Mouse (Mus musculus) lung, embryonic 15.5 days (tissue): ENCODE measurements around the gene Cpne2. TPM values are rescaled to one million over a fixed set of nuclear protein-coding genes. Genes with fewer than 3 reads are reported as not detected.

Source experiments
- ATAC-seq: fragments of 200-750 bp; cut with Nextera tagmentation; 2 replicates; pipeline ENCODE4 v1.8.0; 2017; ENCODE audit warnings: moderate number of reproducible peaks, borderline replicate concordance; ENCODE audit not compliant: low FRiP score, low TSS enrichment; ENCODE audit errors: extremely low read depth
- H3K27ac ChIP-seq: fragments of 300-500 bp; sonication (generic); 2 replicates; pipeline ENCODE4 v1.5.1; 2015; ENCODE audit warnings: moderate library complexity, mild to moderate bottlenecking, inconsistent platforms
- H3K27me3 ChIP-seq: fragments of 300-500 bp; sonication (generic); 2 replicates; pipeline ENCODE4 v1.6.1; 2015; ENCODE audit warnings: inconsistent platforms
- H3K36me3 ChIP-seq: fragments of 300-500 bp; sonication (generic); 2 replicates; pipeline ENCODE4 v1.6.1; 2015; ENCODE audit warnings: inconsistent platforms
- H3K4me1 ChIP-seq: fragments of 300-500 bp; sonication (generic); 2 replicates; pipeline ENCODE4 v1.6.1; 2015; ENCODE audit warnings: inconsistent platforms
- H3K4me2 ChIP-seq: fragments of 300-500 bp; sonication (generic); 2 replicates; pipeline ENCODE4 v1.6.1; 2015; ENCODE audit warnings: inconsistent platforms, mild to moderate bottlenecking, moderate library complexity
- H3K4me3 ChIP-seq: fragments of 300-500 bp; sonication (generic); 2 replicates; pipeline ENCODE4 v1.5.1; 2015; ENCODE audit warnings: mild to moderate bottlenecking, inconsistent platforms
- H3K9ac ChIP-seq: fragments of 300-500 bp; sonication (generic); 2 replicates; pipeline ENCODE4 v1.6.1; 2015; ENCODE audit warnings: inconsistent platforms
- H3K9me3 ChIP-seq: fragments of 300-500 bp; sonication (generic); 2 replicates; pipeline ENCODE4 v1.6.1; 2016; ENCODE audit warnings: inconsistent platforms
- WGBS: fragments of 180-500 bp; shearing (Covaris S2); methylation state at CpG from one replicate; pipeline ENCODE4 v1.1.7; 2015; 5-methylcytosine and 5-hydroxymethylcytosine counted together
- polyA plus RNA-seq: library from polyadenylated mRNA; unstranded; fragments of >200 nt; fragmentation: Nextera tagmentation; extraction: Ambion mirVana; gene quantifications from 2 replicates; pipeline ENCODE4 v1.2.1, GENCODE M21; 2015

The Cpne2 gene
- polyA plus RNA-seq, 1 experiment from 2014 or later: 10.3 TPM

DNA sequence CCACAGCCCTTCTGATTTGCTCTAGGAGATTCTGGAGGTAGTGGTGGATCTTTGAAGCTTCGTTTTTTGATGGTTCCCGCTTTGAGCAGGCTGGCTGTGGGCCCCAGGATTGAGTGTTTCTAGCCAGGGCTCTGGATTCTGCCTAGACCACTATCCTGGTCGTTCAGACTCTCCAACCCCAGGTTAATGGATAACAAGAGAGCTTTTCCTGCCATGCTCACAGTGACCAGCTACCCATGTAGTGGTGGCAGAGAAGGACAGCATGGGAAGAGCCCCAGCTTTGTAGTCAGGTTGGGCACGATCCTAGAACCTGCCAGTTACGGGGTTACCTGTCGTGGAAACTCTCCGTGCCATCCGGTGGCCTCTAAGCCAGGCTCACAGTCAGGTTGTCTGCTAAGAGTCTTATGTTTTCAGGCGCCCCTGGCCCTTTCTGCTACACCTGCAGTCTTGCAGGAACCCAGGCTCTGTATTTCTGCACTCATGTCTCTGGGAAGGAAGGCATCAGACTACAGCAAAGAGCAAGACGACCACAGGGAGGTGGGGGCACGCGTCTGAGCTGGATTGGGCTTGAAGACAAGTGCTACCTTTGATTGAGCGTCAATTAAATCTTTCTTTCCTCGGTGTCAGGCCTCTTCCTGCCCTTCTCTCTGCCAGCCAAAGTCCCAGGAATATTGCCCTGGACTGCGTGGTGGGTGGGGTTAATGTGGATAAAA is 33.8 kb downstream of the Cpne2 start:
- H3K36me3 ChIP-seq: 0 out of 2 replicates have a peak, but pooled peaks cover 3% of the 10 kb centered on the region
- H3K27me3 ChIP-seq: no peaks in the 10 kb centered on the region
- no peak overlapping the region for H3K27ac ChIP-seq
- no peaks in the 10 kb centered on the region for H3K9me3 ChIP-seq
- no peak for ATAC-seq
- no peak overlapping the region for H3K4me3 ChIP-seq
- no peak overlapping the region for H3K4me2 ChIP-seq
- H3K4me1 ChIP-seq: peaks cover 3% of the 10 kb centered on the region; the same call in 1 of the 2 replicates
- 49% methylated on average over 15 of the region's 15 CpGs for WGBS
- no peak overlapping the region for H3K9ac ChIP-seq

DNA sequence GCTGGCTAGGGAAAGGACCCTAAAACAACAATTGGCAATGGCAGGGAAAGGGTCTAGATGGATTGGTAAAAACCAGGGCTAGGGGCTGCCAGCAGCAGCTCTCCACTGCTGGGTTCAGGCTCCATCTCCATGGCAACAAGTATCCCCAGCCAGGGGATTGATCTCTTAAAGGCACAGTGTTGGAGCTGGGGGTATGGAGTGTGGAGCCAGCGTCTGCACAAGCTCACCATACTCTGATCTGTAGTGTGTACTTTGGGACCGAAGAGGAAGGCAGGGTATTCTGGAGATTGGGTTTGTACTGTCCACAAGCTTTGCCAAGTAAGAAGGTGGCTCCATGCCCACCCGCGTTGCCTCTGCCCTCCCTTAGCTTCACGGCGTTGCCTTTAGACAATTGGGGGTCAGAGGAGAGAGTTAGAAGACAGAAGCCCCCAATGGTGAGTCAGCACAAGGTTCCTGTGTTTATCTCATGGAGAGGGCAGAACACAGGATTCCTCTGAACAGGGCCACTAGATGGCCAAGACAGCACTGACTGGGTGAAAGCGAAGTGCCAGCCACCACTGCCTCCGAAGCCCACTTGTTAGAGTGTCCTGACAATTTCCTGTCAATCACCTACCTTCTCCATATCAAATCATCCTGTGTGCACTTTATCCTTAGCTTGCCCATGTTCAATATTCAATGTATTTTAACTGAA is 34.5 kb downstream of the Cpne2 start:
- Histone ChIP-seq H3K9ac (no peak overlapping the region), H3K27ac (no peak overlapping the region), H3K4me1 (peaks cover 3% of the 10 kb centered on the region; the same call in 1 of the 2 replicates), H3K4me2 (no peak overlapping the region), H3K9me3 (no peaks in the 10 kb centered on the region), H3K36me3 (0 out of 2 replicates have a peak, but pooled peaks cover 5% of the 10 kb centered on the region), H3K4me3 (no peak overlapping the region), H3K27me3 (no peaks in the 10 kb centered on the region)
- no peak for ATAC-seq
- WGBS: 66% methylated on average over 8 of the region's 8 CpGs

DNA sequence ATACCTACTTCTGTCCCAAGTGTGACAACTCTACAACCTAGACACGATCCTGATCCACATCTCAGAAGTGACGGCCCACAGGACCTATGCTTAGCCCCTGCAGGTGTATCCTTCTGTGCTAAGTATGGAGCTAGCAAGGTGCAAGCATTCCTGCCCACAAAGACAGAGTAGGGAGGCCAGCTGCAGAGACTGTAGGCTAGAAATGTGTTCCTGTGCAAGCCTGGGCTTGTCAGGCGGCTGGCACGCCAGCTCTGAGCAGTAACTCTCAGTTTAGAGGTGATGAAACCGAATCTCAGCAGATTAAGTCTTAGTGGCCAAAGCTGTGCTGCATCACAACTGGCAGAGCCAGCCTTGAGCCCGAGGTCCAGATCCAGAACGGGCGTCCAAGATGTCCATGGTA is 35.3 kb downstream of the Cpne2 start:
- Histone ChIP-seq H3K27me3 (no peaks in the 10 kb centered on the region), H3K27ac (no peak overlapping the region), H3K4me3 (no peak overlapping the region), H3K4me1 (peaks cover 3% of the 10 kb centered on the region; the same call in 1 of the 2 replicates), H3K4me2 (no peak overlapping the region), H3K9me3 (no peaks in the 10 kb centered on the region), H3K36me3 (0 out of 2 replicates have a peak, but pooled peaks cover 10% of the 10 kb centered on the region), H3K9ac (no peak overlapping the region)
- 83% methylated on average over 8 of the region's 8 CpGs for WGBS
- no peak for ATAC-seq

DNA sequence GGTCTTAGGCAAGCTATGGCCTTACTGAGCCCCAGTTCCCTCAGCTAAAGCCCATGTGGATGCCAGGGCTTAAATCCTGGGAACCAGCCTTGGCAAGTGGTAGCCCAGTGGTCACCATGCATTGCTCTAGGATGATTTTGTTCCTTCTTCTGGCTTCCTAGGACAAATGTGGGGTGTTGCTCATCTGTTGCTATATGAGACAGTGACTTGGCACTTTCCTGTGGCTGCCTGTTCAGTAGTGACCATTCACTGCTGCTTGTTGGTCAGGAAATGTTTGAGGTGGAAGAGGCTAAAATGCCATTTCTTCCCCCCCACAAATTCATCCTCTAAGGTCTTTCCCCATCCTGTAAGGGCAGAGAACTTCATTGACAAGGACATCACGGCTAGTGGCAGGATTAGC is 36.6 kb downstream of the Cpne2 start:
- Histone ChIP-seq H3K27ac (no peak overlapping the region), H3K4me3 (no peak overlapping the region), H3K36me3 (peaks cover 23% of the 10 kb centered on the region), H3K9me3 (no peaks in the 10 kb centered on the region), H3K27me3 (no peaks in the 10 kb centered on the region), H3K9ac (no peak overlapping the region), H3K4me1 (peaks cover 3% of the 10 kb centered on the region; the same call in 1 of the 2 replicates), H3K4me2 (no peak overlapping the region)
- 72% methylated on average over 1 of the region's 1 CpGs for WGBS
- no peak for ATAC-seq

DNA sequence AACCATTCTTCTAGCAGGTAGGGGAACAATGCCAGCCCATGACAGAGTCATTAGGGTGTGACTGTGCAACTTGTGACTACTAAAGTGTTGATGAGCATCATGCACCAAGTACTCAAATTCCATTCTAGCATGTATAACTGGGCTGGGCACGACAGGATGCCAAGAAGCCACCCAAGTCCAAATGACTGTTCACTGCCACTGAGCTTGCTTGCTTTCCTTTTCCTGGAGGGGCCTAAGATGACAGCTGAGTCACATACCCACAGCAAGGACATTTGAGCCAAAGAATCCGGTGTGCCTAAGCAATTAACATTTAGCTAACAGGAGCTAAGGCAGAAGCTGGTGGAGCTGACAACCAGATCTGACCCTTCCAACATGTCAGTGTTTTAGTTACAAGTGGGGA is 39.1 kb downstream of the Cpne2 start:
- Histone ChIP-seq H3K9ac (no peak overlapping the region), H3K36me3 (peaks cover 36% of the 10 kb centered on the region), H3K4me3 (no peak overlapping the region), H3K27ac (no peak overlapping the region), H3K4me1 (no peaks in the 10 kb centered on the region), H3K9me3 (no peaks in the 10 kb centered on the region), H3K4me2 (no peak overlapping the region), H3K27me3 (no peaks in the 10 kb centered on the region)
- 69% methylated on average over 2 of the region's 2 CpGs for WGBS
- no peak for ATAC-seq

DNA sequence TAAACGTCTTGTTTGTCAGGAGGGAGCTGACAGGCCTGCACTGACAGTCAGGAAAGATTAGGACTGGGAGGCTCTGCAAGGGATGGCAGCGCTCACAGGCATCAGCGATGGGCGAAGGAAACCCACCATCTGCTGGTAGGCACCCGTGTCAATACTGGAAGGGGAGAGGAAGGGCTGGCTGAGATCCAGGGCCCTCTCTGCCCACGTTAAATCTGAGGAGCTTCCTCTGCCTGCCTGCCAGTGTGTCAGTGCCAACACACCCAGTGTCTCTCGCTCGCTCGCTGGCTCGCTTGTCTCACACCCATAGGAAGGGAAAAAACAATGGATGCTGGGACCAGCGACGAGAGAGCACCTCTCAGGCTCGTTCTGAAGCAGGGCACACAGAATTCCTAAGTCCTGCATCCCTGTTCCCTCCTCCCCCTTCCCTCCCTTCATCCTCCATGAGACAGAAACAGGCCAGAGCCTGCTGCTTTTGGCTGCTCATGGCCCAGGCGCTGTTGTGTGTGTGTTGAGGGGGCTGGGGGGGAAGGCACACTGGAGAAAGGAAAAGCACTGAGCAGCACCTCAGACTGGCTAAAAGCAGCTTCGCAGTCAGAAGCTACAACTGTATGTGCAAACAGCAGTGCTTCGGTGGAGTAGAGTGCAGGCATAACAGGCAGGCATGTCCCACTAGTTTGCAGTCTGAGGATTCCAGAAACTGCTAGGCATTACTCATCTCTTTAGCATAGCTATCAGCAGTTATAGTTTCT is 41.5 kb downstream of the Cpne2 start:
- 86% methylated on average over 16 of the region's 16 CpGs for WGBS

DNA sequence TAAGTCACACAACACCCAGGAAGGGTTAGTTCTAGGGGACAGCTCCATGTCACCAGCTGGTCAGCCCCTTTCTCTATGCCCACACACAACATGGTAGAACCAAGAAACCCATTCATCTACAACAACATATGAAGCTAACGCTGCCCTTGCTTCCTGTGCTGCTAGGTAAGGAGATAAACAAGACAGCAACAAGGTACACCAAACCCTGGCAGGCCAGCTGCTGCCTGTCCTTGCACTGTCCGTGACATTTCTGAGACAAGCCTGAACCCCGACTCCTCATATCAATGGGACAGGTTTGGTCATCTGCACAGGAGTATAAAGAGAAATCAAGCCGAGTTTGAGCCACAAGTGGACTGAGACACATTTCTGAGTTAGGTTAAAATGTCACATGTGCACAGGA is 42.4 kb downstream of the Cpne2 start:
- H3K27me3 ChIP-seq: no peaks in the 10 kb centered on the region
- H3K4me3 ChIP-seq: no peak overlapping the region
- H3K4me2 ChIP-seq: no peak overlapping the region
- WGBS: 91% methylated on average over 4 of the region's 4 CpGs
- H3K36me3 ChIP-seq: peaks cover 60% of the 10 kb centered on the region
- no peak for ATAC-seq
- H3K9me3 ChIP-seq: no peaks in the 10 kb centered on the region
- no peak overlapping the region for H3K9ac ChIP-seq
- no peak overlapping the region for H3K27ac ChIP-seq
- no peaks in the 10 kb centered on the region for H3K4me1 ChIP-seq

More for the DNA sequence above, 41.5 kb downstream of the Cpne2 start:
- Histone ChIP-seq H3K9me3 (no peaks in the 10 kb centered on the region), H3K4me1 (no peaks in the 10 kb centered on the region), H3K4me3 (no peak overlapping the region), H3K36me3 (peaks cover 56% of the 10 kb centered on the region), H3K27me3 (no peaks in the 10 kb centered on the region), H3K9ac (no peak overlapping the region), H3K27ac (no peak overlapping the region), H3K4me2 (no peak overlapping the region)
- no peak for ATAC-seq

DNA sequence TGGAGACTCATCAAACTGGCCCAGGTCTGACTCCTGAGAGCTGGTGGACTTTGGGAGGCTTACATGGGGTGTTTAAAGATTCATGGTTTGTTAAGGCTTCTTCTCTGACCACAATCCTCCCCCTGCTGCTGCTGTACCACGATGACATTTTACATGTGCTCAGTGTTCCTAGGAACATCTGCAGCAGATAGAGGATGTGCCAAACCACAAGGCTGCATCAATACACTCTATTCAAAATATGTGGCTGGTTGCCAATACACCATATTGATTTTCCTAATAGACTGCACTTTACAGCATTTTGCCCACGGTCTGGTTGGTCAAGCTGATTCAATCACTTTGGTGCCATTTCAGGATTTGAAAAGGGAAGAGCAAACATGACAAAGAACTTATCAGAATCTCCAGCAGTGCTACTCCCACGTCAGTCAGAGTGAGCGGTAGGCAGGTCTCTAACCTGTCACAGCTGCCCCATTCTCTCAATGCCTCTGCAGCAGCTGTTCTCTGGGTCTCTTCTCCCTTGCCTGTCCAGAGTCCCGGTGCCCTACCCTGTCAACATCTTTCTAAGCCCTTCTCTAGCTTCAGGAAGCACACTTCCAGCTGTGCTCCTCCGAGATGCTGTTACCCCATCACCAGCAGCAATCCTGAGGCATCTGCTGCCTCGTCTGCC is 49.2 kb downstream of the Cpne2 start:
- 84% methylated on average over 7 of the region's 7 CpGs for WGBS
- Histone ChIP-seq H3K4me3 (no peak overlapping the region), H3K4me2 (no peak overlapping the region), H3K27ac (no peak overlapping the region), H3K4me1 (no peaks in the 10 kb centered on the region), H3K9me3 (no peaks in the 10 kb centered on the region), H3K27me3 (no peaks in the 10 kb centered on the region), H3K36me3 (peaks cover 66% of the 10 kb centered on the region), H3K9ac (no peak overlapping the region)
- ATAC-seq: no peak

DNA sequence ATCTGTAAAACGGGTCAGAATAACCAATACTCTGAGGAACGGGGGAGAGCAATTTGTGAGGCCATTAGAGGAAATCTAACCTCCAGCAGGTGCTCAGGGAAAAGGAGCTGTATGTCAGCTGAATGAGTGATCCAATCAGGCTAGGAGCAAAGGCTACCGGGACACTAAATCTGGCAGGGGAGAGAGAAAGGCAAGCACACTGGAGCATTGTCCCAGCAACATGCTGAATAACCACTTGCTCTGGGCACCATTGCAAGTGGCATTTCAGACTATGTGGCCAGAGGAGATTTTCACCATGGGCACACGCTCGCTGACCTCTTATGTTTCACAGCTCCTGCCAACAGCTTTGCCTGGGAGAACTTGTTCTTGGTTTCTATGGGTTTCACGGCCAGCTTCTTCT is 49.8 kb downstream of the Cpne2 start:
- H3K4me2 ChIP-seq: no peak overlapping the region
- H3K36me3 ChIP-seq: peaks cover 69% of the 10 kb centered on the region
- no peaks in the 10 kb centered on the region for H3K27me3 ChIP-seq
- no peak for ATAC-seq
- H3K9me3 ChIP-seq: no peaks in the 10 kb centered on the region
- 91% methylated on average over 6 of the region's 6 CpGs for WGBS
- no peak overlapping the region for H3K9ac ChIP-seq
- H3K4me1 ChIP-seq: no peaks in the 10 kb centered on the region
- H3K27ac ChIP-seq: no peak overlapping the region
- H3K4me3 ChIP-seq: no peak overlapping the region

DNA sequence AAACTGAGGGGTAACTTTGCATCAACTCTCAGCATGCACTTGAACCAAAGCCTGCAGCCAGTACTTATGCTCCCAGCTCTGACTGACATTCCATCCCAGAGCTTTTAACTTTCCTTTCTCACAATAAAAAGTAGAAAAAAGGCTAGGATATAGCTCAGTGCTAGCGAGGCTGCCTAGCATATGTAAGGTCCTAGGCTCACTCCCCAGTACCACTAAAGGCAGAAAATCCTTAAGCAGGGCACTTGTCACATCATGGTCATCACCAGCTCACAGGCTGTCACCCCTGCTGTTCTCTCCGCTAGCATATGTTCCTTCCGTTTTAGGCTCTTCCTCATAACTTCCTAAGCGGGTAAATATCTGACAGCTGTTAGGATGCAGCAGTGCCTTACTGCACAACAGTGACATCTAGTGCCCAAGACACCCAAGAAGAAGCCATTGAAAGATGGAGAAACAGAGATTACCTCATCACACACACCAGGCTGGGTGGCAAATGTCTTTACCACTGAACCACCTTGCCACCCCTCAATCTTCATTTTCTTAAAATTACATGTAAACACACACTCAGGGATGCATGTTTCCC is 51.5 kb downstream of the Cpne2 start:
- Histone ChIP-seq H3K4me1 (no peaks in the 10 kb centered on the region), H3K4me3 (no peak overlapping the region), H3K4me2 (no peak overlapping the region), H3K9ac (no peak overlapping the region), H3K9me3 (no peaks in the 10 kb centered on the region), H3K36me3 (peaks cover 67% of the 10 kb centered on the region), H3K27ac (no peak overlapping the region), H3K27me3 (no peaks in the 10 kb centered on the region)
- 33% methylated on average over 4 of the region's 4 CpGs for WGBS
- ATAC-seq: no peak

DNA sequence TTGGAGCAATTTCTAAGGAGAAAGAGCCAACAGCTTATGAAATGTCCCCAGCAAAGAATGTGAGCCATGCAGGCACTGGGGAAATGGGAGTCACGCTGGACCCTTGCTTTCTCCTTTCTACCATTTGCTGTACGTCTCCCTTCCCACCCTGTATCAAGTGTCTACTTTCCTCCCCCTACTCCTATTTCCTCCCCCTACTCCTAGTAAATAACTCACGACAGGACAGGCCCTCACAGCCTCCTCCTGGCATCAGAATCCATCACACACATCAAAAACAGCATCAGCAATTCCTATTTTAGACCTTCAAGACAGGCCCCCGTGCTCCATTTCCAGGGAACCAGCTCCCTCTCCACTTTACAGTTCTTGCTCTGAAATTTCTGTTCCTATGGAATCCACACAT is 58.9 kb downstream of the Cpne2 start:
- no peaks in the 10 kb centered on the region for H3K4me1 ChIP-seq
- ATAC-seq: no peak
- no peak overlapping the region for H3K27ac ChIP-seq
- no peak overlapping the region for H3K4me2 ChIP-seq
- WGBS: 70% methylated on average over 4 of the region's 4 CpGs
- no peaks in the 10 kb centered on the region for H3K27me3 ChIP-seq
- peaks cover 27% of the 10 kb centered on the region for H3K36me3 ChIP-seq
- H3K9ac ChIP-seq: no peak overlapping the region
- no peak overlapping the region for H3K4me3 ChIP-seq
- H3K9me3 ChIP-seq: no peaks in the 10 kb centered on the region
